8 mouse cellular contexts compared by ENCODE assay signal in the genomic region with DNA sequence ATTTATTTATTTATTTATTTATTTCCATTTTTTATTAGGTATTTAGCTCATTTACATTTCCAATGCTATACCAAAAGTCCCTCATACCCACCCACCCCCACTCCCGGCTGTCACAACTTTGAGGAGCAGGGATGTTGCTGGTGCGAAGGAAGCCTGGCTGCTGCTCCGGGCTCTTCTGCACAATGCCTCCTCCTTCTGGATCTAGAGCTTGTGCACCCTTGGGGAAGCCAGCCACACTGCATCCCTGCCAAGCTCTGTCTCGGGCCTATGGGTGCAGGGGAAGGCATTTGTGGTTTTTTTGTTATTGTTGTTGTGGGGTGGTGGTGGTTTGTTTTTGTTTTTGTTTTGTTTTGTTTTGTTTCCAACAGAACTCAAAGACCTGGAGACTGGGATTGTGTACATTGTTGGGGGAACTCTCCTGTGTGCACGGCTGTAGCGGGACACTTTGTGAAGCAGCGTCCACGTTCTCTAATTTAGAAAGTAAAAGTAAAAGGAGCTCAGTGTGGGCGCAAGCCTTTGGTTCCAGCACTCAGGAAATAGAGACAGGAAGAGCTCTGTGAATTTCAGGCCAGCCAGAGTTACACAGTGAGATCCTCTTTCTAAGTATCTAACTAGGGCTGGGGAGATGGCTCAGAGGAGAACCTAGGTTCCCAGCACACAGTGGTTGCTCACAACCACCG. TPM values are rescaled to one million over a fixed set of nuclear protein-coding genes. Genes with fewer than 3 reads are reported as not detected.
DNase-seq lines count a peak whose midpoint lies in the region; ATAC-seq and TF ChIP-seq lines count a peak whose summit lies in the region.

No protein-coding gene starts in this region.

- H3K9ac ChIP-seq in heart, embryonic 11.5 days (ENCODE audit: low read depth, low read length) = no peak overlapping the region
- H3K9ac ChIP-seq in stomach, postnatal 0 days (ENCODE audit: low read length) = peak overlapping the region; percentile 23; the same call in 1 of the 2 replicates

- DNase-seq in adrenal gland, postnatal 10 days = peak; percentile 37
- no peak for DNase-seq in adrenal gland, postnatal 4 days (ENCODE audit: low spot score in 2 of 2)
- DNase-seq in kidney, postnatal 14 days = peak; percentile 40
- DNase-seq in stomach, postnatal 0 days (ENCODE audit: low spot score) = peak; percentile 36
- DNase-seq in cerebellum, postnatal 14 days = no peak

- peaks cover 12% of the 10 kb centered on the region for H3K4me1 ChIP-seq in bone marrow macrophage, adult 2 months (ENCODE audit: control insufficient read depth, insufficient read depth, low read length)
- no peaks in the 10 kb centered on the region for H3K4me1 ChIP-seq in heart, embryonic 11.5 days (ENCODE audit: control insufficient read depth, insufficient read depth, low read length)
- H3K4me1 ChIP-seq in stomach, postnatal 0 days (replicated peaks; ENCODE audit: control insufficient read depth, insufficient read depth) = no peaks in the 10 kb centered on the region

- 56% methylated on average over 10 of the region's 10 CpGs for WGBS in heart, embryonic 11.5 days (ENCODE audit: insufficient replicate concordance)
- WGBS in macrophage (ENCODE audit: missing documents) = 4% methylated on average over 10 of the region's 10 CpGs
- WGBS in stomach, postnatal 0 days = 54% methylated on average over 10 of the region's 10 CpGs

- peak overlapping the region; percentile 64 for H3K4me3 ChIP-seq in bone marrow macrophage, adult 2 months (ENCODE audit: insufficient read depth, low read length)
- no peak overlapping the region for H3K4me3 ChIP-seq in heart, embryonic 11.5 days (ENCODE audit: low read depth, low read length)
- H3K4me3 ChIP-seq in macrophage (ENCODE audit: inconsistent target) = peak overlapping the region; percentile 52
- peak overlapping the region; percentile 33 for H3K4me3 ChIP-seq in stomach, postnatal 0 days (ENCODE audit: low read depth, low read length)

- no peak for TF ChIP-seq EP300 in stomach, postnatal 0 days (optimal IDR thresholded peaks at IDR 0.05)

- peak overlapping the region; percentile 49 for H3K4me2 ChIP-seq in heart, embryonic 11.5 days
- peak overlapping the region; percentile 49 for H3K4me2 ChIP-seq in stomach, postnatal 0 days (replicated peaks; ENCODE audit: low read depth)

- H3K36me3 ChIP-seq in heart, embryonic 11.5 days (ENCODE audit: control insufficient read depth, insufficient read depth, low read length) = no peaks in the 10 kb centered on the region
- no peaks in the 10 kb centered on the region for H3K36me3 ChIP-seq in macrophage (ENCODE audit: inconsistent target)
- no peaks in the 10 kb centered on the region for H3K36me3 ChIP-seq in stomach, postnatal 0 days (ENCODE audit: control insufficient read depth, insufficient read depth, low read length)

- no peak for TF ChIP-seq CTCF in bone marrow macrophage, adult 2 months (IDR thresholded peaks at IDR 0.05; ENCODE audit: low read depth, low read length)
- no peak for TF ChIP-seq CTCF in stomach, postnatal 0 days (IDR thresholded peaks at IDR 0.05; ENCODE audit: low read depth)

- TF ChIP-seq POLR2A in bone marrow macrophage, adult 2 months (IDR thresholded peaks at IDR 0.05; ENCODE audit: borderline replicate concordance, low read depth, low read length) = no peak

- H3K27me3 ChIP-seq in heart, embryonic 11.5 days (ENCODE audit: control insufficient read depth, insufficient read depth, low read length) = no peaks in the 10 kb centered on the region
- H3K27me3 ChIP-seq in stomach, postnatal 0 days (ENCODE audit: control insufficient read depth, insufficient read depth, low read length) = no peaks in the 10 kb centered on the region

- no peaks in the 10 kb centered on the region for H3K79me2 ChIP-seq in macrophage (ENCODE audit: inconsistent target)

- H3K27ac ChIP-seq in bone marrow macrophage, adult 2 months (ENCODE audit: insufficient read depth, low read depth, low read length) = peak overlapping the region; percentile 82
- no peak overlapping the region for H3K27ac ChIP-seq in heart, embryonic 11.5 days (ENCODE audit: low read depth, low read length)
- peak overlapping the region; percentile 77 for H3K27ac ChIP-seq in macrophage
- peak overlapping the region; percentile 86 for H3K27ac ChIP-seq in stomach, postnatal 0 days (replicated peaks)

- no peaks in the 10 kb centered on the region for H3K9me3 ChIP-seq in heart, embryonic 11.5 days (replicated peaks; ENCODE audit: control insufficient read depth, low read length)
- no peaks in the 10 kb centered on the region for H3K9me3 ChIP-seq in stomach, postnatal 0 days (ENCODE audit: control insufficient read depth, low read length)

- no peak for ATAC-seq in heart, embryonic 11.5 days (replicated peaks; ENCODE audit: insufficient number of reproducible peaks, low FRiP score, low TSS enrichment)
- peak; percentile 48 for ATAC-seq in stomach, postnatal 0 days (ENCODE audit: low FRiP score, low TSS enrichment)

RNA-seq across cellular contexts. Expression of a gene that starts 10.6 kb away (rescaled TPM):
- total RNA-seq in adrenal gland, postnatal 10 days (2021) = 1 to 10 TPM; 6.5 to 6.9 TPM
- total RNA-seq in adrenal gland, postnatal 4 days (2021) = 10 to 100 TPM in 1 of 2 experiments, 1 to 10 TPM in 1; 8.9 to 10.3 TPM
- polyA plus RNA-seq in bone marrow macrophage, adult 2 months (2012; ENCODE audit: insufficient read depth, insufficient read length, missing spikeins) = 1.6 TPM in 1 of 2 replicates, not detected in the other
- 2.6 and 3.3 TPM in 2 replicates for polyA plus RNA-seq in heart, embryonic 11.5 days (2014; fragmentation: Nextera tagmentation; extraction: Ambion mirVana)
- 1 to 10 TPM in 3 of 26 experiments, under 1 TPM in 12, not detected in 11; 0.19 to 1.2 (median 0.66) TPM for total RNA-seq in macrophage (2018; cell fraction: chromatin; rRNA removed)
- under 1 TPM; 0.08 to 1.00 (median 0.41) TPM for total RNA-seq in macrophage (2018; cell fraction: cytosol; rRNA removed)
- 1 to 10 TPM in 4 of 26 experiments, under 1 TPM in 12, not detected in 10; 0.13 to 2.4 (median 0.54) TPM for total RNA-seq in macrophage (2018; cell fraction: nucleus; rRNA removed)
- 0.16 to 0.70 TPM (median 0.52 TPM) in 3 replicates for polyA plus RNA-seq in macrophage (2018)
- polyA plus RNA-seq in stomach, postnatal 0 days (2015; fragmentation: Nextera tagmentation; extraction: Ambion mirVana) = 22.0 and 22.2 TPM in 2 replicates

RNA-seq across cellular contexts. Expression of a gene that starts 39.7 kb away (rescaled TPM):
- total RNA-seq in adrenal gland, postnatal 10 days (2021) = 10 to 100 TPM; 17.7 to 20.7 TPM
- total RNA-seq in adrenal gland, postnatal 4 days (2021) = 10 to 100 TPM; 39.8 to 46.4 TPM
- polyA plus RNA-seq in bone marrow macrophage, adult 2 months (2012; ENCODE audit: insufficient read depth, insufficient read length, missing spikeins) = 90.9 and 92.7 TPM in 2 replicates
- polyA plus RNA-seq in heart, embryonic 11.5 days (2014; fragmentation: Nextera tagmentation; extraction: Ambion mirVana) = 5.5 and 8.7 TPM in 2 replicates
- total RNA-seq in macrophage (2018; cell fraction: chromatin; rRNA removed) = 10 to 100 TPM in 21 of 26 experiments, 1 to 10 TPM in 5; 5.6 to 43.3 (median 23.1) TPM
- 10 to 100 TPM; 20.2 to 63.0 (median 35.3) TPM for total RNA-seq in macrophage (2018; cell fraction: cytosol; rRNA removed)
- 10 to 100 TPM in 24 of 26 experiments, 1 to 10 TPM in 2; 9.0 to 45.7 (median 24.7) TPM for total RNA-seq in macrophage (2018; cell fraction: nucleus; rRNA removed)
- 26.4 to 32.8 TPM (median 31.0 TPM) in 3 replicates for polyA plus RNA-seq in macrophage (2018)
- 18.1 and 19.4 TPM in 2 replicates for polyA plus RNA-seq in stomach, postnatal 0 days (2015; fragmentation: Nextera tagmentation; extraction: Ambion mirVana)

RNA-seq across cellular contexts. Expression of a gene that starts 52.2 kb away (rescaled TPM):
- 10 to 100 TPM; 57.5 to 59.1 TPM for total RNA-seq in adrenal gland, postnatal 10 days (2021)
- total RNA-seq in adrenal gland, postnatal 4 days (2021) = 10 to 100 TPM; 67.6 to 68.5 TPM
- polyA plus RNA-seq in bone marrow macrophage, adult 2 months (2012; ENCODE audit: insufficient read depth, insufficient read length, missing spikeins) = 35.4 and 41.0 TPM in 2 replicates
- polyA plus RNA-seq in heart, embryonic 11.5 days (2014; fragmentation: Nextera tagmentation; extraction: Ambion mirVana) = 122 and 123 TPM in 2 replicates
- total RNA-seq in macrophage (2018; cell fraction: chromatin; rRNA removed) = 10 to 100 TPM in 13 of 26 experiments, 1 to 10 TPM in 13; 1.1 to 25.2 (median 8.9) TPM
- 10 to 100 TPM; 29.0 to 49.7 (median 41.5) TPM for total RNA-seq in macrophage (2018; cell fraction: cytosol; rRNA removed)
- 10 to 100 TPM in 16 of 26 experiments, 1 to 10 TPM in 10; 4.0 to 30.6 (median 10.7) TPM for total RNA-seq in macrophage (2018; cell fraction: nucleus; rRNA removed)
- 39.0 to 78.7 TPM (median 53.1 TPM) in 3 replicates for polyA plus RNA-seq in macrophage (2018)
- 78.4 and 79.2 TPM in 2 replicates for polyA plus RNA-seq in stomach, postnatal 0 days (2015; fragmentation: Nextera tagmentation; extraction: Ambion mirVana)

Comparison
In these comparisons a context has a peak if more than half of its experiments do, and no peak if none do; other contexts are left out.
1. DNase-seq: peak in adrenal gland, postnatal 10 days (single experiment), kidney, postnatal 14 days (single experiment) and stomach, postnatal 0 days (single experiment); none in adrenal gland, postnatal 4 days (0 of 2) and cerebellum, postnatal 14 days (0 of 2).